Mouse (Mus musculus) stomach, postnatal 0 days (tissue): ENCODE data around the gene Enox1.

Experiments used
- CTCF ChIP-seq: IDR thresholded peaks from 2 replicates; pipeline ENCODE4 v1.5.1; 2016; ENCODE audit warnings: antibody characterized with exemption, low read depth, mild to moderate bottlenecking, moderate library complexity
- EP300 ChIP-seq: optimal IDR thresholded peaks from 2 replicates; pipeline ENCODE3; 2016; ENCODE audit warnings: antibody characterized with exemption

GRCm38 (mm10) chr14:77141324-77142282 lies 15.0 kb upstream of the Enox1 start:
- TF ChIP-seq EP300 (no peak), CTCF (peak; percentile 84)
